Mouse (Mus musculus): ENCODE data around the gene Asb11. TPM values are rescaled to one million over a fixed set of nuclear protein-coding genes. Genes with fewer than 3 reads are reported as not detected.

Gene Asb11
- polyA plus RNA-seq, 2 experiments, result 0.10 TPM; not detected in 1

GRCm38 (mm10) chrX:164440703-164441102, 3.9 kb downstream of the Asb11 start:
- Histone ChIP-seq H3K27ac (replicated peaks; ENCODE audit: low read depth, low read length) (no peak overlapping the region), H3K36me3 (ENCODE audit: control insufficient read depth, insufficient read depth, low read length) (no peaks in the 10 kb centered on the region), H3K4me2 (replicated peaks; ENCODE audit: low read depth, low read length, severe bottlenecking) (no peak overlapping the region), H3K4me1 (ENCODE audit: control insufficient read depth, insufficient read depth, low read length) (no peaks in the 10 kb centered on the region), H3K9me3 (ENCODE audit: control insufficient read depth, low read length) (no peaks in the 10 kb centered on the region), H3K27me3 (ENCODE audit: control insufficient read depth, insufficient read depth, low read length) (0 out of 2 replicates have a peak, but pooled peaks cover 3% of the 10 kb centered on the region), H3K4me3 (replicated peaks; ENCODE audit: low read length) (no peak overlapping the region), H3K9ac (ENCODE audit: low read depth, low read length, severe bottlenecking) (no peak overlapping the region)
- no peak for TF ChIP-seq POLR2A (IDR thresholded peaks at IDR 0.05; ENCODE audit: borderline replicate concordance, extremely low read depth, insufficient read depth, insufficient read length)
- no peak for ATAC-seq (ENCODE audit: low FRiP score, low read depth)
- DNase-seq (ENCODE audit: low spot score), result no peak
- WGBS, result 75% methylated on average over 3 of the region's 3 CpGs

DNA sequence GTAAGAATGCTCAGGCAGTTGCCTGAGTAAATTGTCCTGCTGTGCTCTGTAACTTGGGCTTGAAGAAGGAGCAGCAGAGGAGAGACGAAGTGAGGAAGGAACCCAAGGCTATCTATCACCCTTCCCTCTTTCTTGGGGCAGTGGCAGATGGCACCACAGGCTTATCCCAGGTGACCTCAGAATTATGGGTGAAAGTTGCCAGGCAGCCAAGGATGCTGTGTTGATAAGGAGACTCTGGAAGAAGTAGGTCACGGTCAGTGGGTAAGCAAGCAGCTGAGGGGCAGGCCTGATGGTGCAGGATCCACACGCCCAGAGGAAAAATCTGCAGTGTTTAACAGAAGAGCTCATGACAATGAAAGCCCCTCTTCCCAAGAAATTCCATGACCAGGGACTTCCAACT, 4.5 kb downstream of the Asb11 start:
- H3K4me2 ChIP-seq (replicated peaks; ENCODE audit: low read depth, low read length, severe bottlenecking), result no peak overlapping the region
- H3K9me3 ChIP-seq (ENCODE audit: control insufficient read depth, low read length), result no peaks in the 10 kb centered on the region
- H3K4me3 ChIP-seq (replicated peaks; ENCODE audit: low read length), result no peak overlapping the region
- no peak overlapping the region for H3K9ac ChIP-seq (ENCODE audit: low read depth, low read length, severe bottlenecking)
- WGBS, result 78% methylated on average over 3 of the region's 3 CpGs
- DNase-seq (ENCODE audit: low spot score), result no peak
- 0 out of 2 replicates have a peak, but pooled peaks cover 3% of the 10 kb centered on the region for H3K27me3 ChIP-seq (ENCODE audit: control insufficient read depth, insufficient read depth, low read length)
- TF ChIP-seq POLR2A (IDR thresholded peaks at IDR 0.05; ENCODE audit: borderline replicate concordance, extremely low read depth, insufficient read depth, insufficient read length), result no peak
- H3K27ac ChIP-seq (replicated peaks; ENCODE audit: low read depth, low read length), result no peak overlapping the region
- H3K36me3 ChIP-seq (ENCODE audit: control insufficient read depth, insufficient read depth, low read length), result no peaks in the 10 kb centered on the region
- no peak for ATAC-seq (ENCODE audit: low FRiP score, low read depth)
- H3K4me1 ChIP-seq (ENCODE audit: control insufficient read depth, insufficient read depth, low read length), result no peaks in the 10 kb centered on the region

DNA sequence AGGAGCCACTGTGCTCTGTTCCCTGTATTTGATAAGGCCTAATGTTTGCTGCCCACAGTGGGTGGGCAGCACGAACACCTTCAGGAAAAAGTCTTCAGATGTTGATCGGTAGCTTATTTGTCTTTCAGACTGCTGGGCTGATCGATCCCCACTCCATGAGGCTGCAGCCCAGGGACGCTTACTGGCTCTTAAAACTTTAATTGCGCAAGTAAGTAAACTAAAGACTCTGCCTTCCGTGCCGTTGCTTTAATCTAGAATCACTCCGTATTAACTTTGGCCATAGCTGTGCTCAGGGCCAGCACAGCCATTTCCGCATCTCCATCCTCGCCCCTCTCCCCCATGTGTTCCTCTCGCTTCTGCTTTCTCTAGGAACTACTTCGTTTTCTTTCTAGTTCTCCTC, 8.8 kb downstream of the Asb11 start:
- no peak for TF ChIP-seq POLR2A (IDR thresholded peaks at IDR 0.05; ENCODE audit: borderline replicate concordance, extremely low read depth, insufficient read depth, insufficient read length)
- no peak overlapping the region for H3K4me3 ChIP-seq (replicated peaks; ENCODE audit: low read length)
- H3K9me3 ChIP-seq (ENCODE audit: control insufficient read depth, low read length), result no peaks in the 10 kb centered on the region
- 61% methylated on average over 12 of the region's 12 CpGs for WGBS
- no peak overlapping the region for H3K4me2 ChIP-seq (replicated peaks; ENCODE audit: low read depth, low read length, severe bottlenecking)
- no peak overlapping the region for H3K9ac ChIP-seq (ENCODE audit: low read depth, low read length, severe bottlenecking)
- no peaks in the 10 kb centered on the region for H3K4me1 ChIP-seq (ENCODE audit: control insufficient read depth, insufficient read depth, low read length)
- DNase-seq (ENCODE audit: low spot score) (no peak), ATAC-seq (ENCODE audit: low FRiP score, low read depth) (no peak)
- no peaks in the 10 kb centered on the region for H3K36me3 ChIP-seq (ENCODE audit: control insufficient read depth, insufficient read depth, low read length)
- 0 out of 2 replicates have a peak, but pooled peaks cover 3% of the 10 kb centered on the region for H3K27me3 ChIP-seq (ENCODE audit: control insufficient read depth, insufficient read depth, low read length)
- H3K27ac ChIP-seq (replicated peaks; ENCODE audit: low read depth, low read length), result no peak overlapping the region

DNA sequence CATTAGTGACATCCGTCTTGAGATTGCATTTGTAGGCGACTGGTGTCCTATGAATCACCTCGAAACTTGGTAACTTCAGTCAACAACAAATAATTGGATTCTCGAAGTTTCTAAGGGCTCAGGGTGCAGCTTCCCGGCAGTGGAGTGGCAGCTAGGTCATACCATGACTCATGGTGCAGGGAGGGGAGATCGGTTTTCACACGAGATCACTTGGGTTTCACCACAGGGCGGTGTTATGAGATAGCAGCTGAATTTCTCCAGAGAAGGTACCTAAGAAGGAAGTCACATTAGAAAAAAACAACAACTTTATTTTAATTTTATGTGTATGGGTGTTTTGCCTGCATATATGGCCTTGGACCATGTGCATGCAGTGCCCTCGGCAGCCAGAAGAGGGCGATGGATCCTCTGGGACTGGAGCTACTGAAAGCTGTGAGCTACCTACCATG, 9.3 kb downstream of the Asb11 start:
- Histone ChIP-seq H3K9me3 (ENCODE audit: control insufficient read depth, low read length) (no peaks in the 10 kb centered on the region), H3K4me3 (replicated peaks; ENCODE audit: low read length) (no peak overlapping the region), H3K4me2 (replicated peaks; ENCODE audit: low read depth, low read length, severe bottlenecking) (no peak overlapping the region), H3K36me3 (ENCODE audit: control insufficient read depth, insufficient read depth, low read length) (no peaks in the 10 kb centered on the region), H3K9ac (ENCODE audit: low read depth, low read length, severe bottlenecking) (no peak overlapping the region), H3K27me3 (ENCODE audit: control insufficient read depth, insufficient read depth, low read length) (0 out of 2 replicates have a peak, but pooled peaks cover 3% of the 10 kb centered on the region), H3K4me1 (ENCODE audit: control insufficient read depth, insufficient read depth, low read length) (no peaks in the 10 kb centered on the region), H3K27ac (replicated peaks; ENCODE audit: low read depth, low read length) (no peak overlapping the region)
- TF ChIP-seq POLR2A (IDR thresholded peaks at IDR 0.05; ENCODE audit: borderline replicate concordance, extremely low read depth, insufficient read depth, insufficient read length), result no peak
- 82% methylated on average over 10 of the region's 10 CpGs for WGBS
- no peak for DNase-seq (ENCODE audit: low spot score)
- no peak for ATAC-seq (ENCODE audit: low FRiP score, low read depth)

GRCm38 (mm10) chrX:164446835-164447681, 10.3 kb downstream of the Asb11 start:
- Histone ChIP-seq H3K4me1 (ENCODE audit: control insufficient read depth, insufficient read depth, low read length) (no peaks in the 10 kb centered on the region), H3K9ac (ENCODE audit: low read depth, low read length, severe bottlenecking) (no peak overlapping the region), H3K27me3 (ENCODE audit: control insufficient read depth, insufficient read depth, low read length) (0 out of 2 replicates have a peak, but pooled peaks cover 3% of the 10 kb centered on the region), H3K4me2 (replicated peaks; ENCODE audit: low read depth, low read length, severe bottlenecking) (no peak overlapping the region), H3K27ac (replicated peaks; ENCODE audit: low read depth, low read length) (no peak overlapping the region), H3K9me3 (ENCODE audit: control insufficient read depth, low read length) (no peaks in the 10 kb centered on the region), H3K36me3 (ENCODE audit: control insufficient read depth, insufficient read depth, low read length) (no peaks in the 10 kb centered on the region), H3K4me3 (replicated peaks; ENCODE audit: low read length) (no peak overlapping the region)
- no peak for TF ChIP-seq POLR2A (IDR thresholded peaks at IDR 0.05; ENCODE audit: borderline replicate concordance, extremely low read depth, insufficient read depth, insufficient read length)
- WGBS, result 87% methylated on average over 9 of the region's 9 CpGs
- no peak for DNase-seq (ENCODE audit: low spot score)
- no peak for ATAC-seq (ENCODE audit: low FRiP score, low read depth)
